Mouse (Mus musculus) urinary bladder, postnatal 36 days (tissue): ENCODE data around the gene Gm10406.
"Not testable (repeated sequence)": the region's sequence is repeated elsewhere in the genome, so short reads cannot be mapped to it uniquely, and the experiment has no call there.

ENCODE experiments used
- DNase-seq, 2 experiments: peaks; one replicate each; pipeline ENCODE4 v3.0.0; 2022; ENCODE audit warnings: low spot score in 2 of 2, mixed read lengths in 1 of 2

Gm10406 gene

GRCm38 (mm10) chr14:7026781-7027749 is at the start of gene Gm10406:
Gene Gm10406, minus strand, starts transcription at chr14:7027449.
- peak in 1 of 2 experiments; percentile 19 for DNase-seq

- DNase-seq, result not testable (repeated sequence)
These were observed 17.6 kb upstream of the Gm10406 start, which contains the start of gene Gm3685 for GRCm38 (mm10) chr14:7044870-7045269. Gene Gm3685, minus strand, starts transcription at chr14:7044970.

GRCm38 (mm10) chr14:7026274-7026673 is 975 bp downstream of the Gm10406 start:
- peak in 1 of 2 experiments; percentile 0 for DNase-seq

GRCm38 (mm10) chr14:6973718-6974117 is 53.5 kb downstream of the Gm10406 start, which contains the start of gene Gm6356:
Gene Gm6356, minus strand, starts transcription at chr14:6973818.
- DNase-seq, result not testable (repeated sequence)
